In the genomic region with DNA sequence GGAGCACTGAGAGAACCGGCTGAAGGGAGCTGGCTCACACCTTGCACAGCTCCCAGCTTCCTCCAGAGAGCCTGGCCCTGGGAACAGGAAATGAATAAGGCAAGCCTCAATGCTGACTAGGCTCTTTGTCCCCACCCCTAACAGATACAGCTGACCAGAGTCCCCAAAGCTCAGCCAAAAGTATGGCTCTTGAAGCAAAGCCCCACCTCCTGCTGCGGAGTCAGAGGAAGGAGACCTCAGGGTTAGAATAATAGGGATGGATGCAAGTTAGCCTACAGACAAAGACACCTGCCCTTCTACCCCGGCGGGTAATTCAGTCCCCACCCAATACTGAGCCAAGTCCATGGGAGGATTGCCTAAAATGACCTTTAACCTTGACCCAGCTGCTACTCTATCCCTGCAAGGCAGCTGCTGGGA, we compare ENCODE assay signal across 8 mouse cellular contexts. TPM values are rescaled to one million over a fixed set of nuclear protein-coding genes. Genes with fewer than 3 reads are reported as not detected.
DNase-seq lines count a peak whose midpoint lies in the region; ATAC-seq and TF ChIP-seq lines count a peak whose summit lies in the region.

No protein-coding gene starts in this region.

- H3K9ac ChIP-seq in limb, embryonic 11.5 days (ENCODE audit: low read length), result no peak overlapping the region

- H3K4me3 ChIP-seq in limb, embryonic 11.5 days (ENCODE audit: low read depth, low read length), result no peak overlapping the region
- H3K4me3 ChIP-seq in limb, embryonic 10.5 days, result no peak overlapping the region
- peak overlapping the region; percentile 35 for H3K4me3 ChIP-seq in megakaryocyte, embryonic 14.5 days (replicated peaks)

- no peak for TF ChIP-seq CTCF in brain, embryonic 14.5 days (IDR thresholded peaks at IDR 0.05; ENCODE audit: borderline replicate concordance, extremely low read depth, insufficient read depth, insufficient read length)

- H3K36me3 ChIP-seq in limb, embryonic 11.5 days (ENCODE audit: control insufficient read depth, insufficient read depth, low read length), result no peaks in the 10 kb centered on the region
- H3K36me3 ChIP-seq in limb, embryonic 10.5 days, result no peaks in the 10 kb centered on the region
- no peaks in the 10 kb centered on the region for H3K36me3 ChIP-seq in megakaryocyte, embryonic 14.5 days (replicated peaks; ENCODE audit: low read length)

- no peak overlapping the region for H3K4me2 ChIP-seq in limb, embryonic 11.5 days (ENCODE audit: low read depth, severe bottlenecking)

- DNase-seq in limb, embryonic 11.5 days (ENCODE audit: low spot score), result no peak
- no peak for DNase-seq in limb, embryonic 10.5 days (ENCODE audit: low spot score)
- DNase-seq in brain, embryonic 14.5 days (ENCODE audit: low read depth), result peak; percentile 9
- peak; percentile 52 to 62 for DNase-seq in kidney, adult 8-10 months
- no peak for DNase-seq in right cerebral cortex, postnatal 36 days (ENCODE audit: low spot score in 2 of 2)
- no peak for DNase-seq in natural killer cell, adult 2 months (ENCODE audit: low spot score in 2 of 2)
- no peak for DNase-seq in layer of hippocampus, adult 18-20 months (ENCODE audit: low spot score in 2 of 2)

- 0 out of 2 replicates have a peak, but pooled peaks have one; percentile 39 for ATAC-seq in limb, embryonic 11.5 days (ENCODE audit: insufficient number of reproducible peaks, low FRiP score, low TSS enrichment, low read depth)

- no peaks in the 10 kb centered on the region for H3K9me3 ChIP-seq in limb, embryonic 11.5 days (ENCODE audit: control insufficient read depth, low read length)
- H3K9me3 ChIP-seq in limb, embryonic 10.5 days (replicated peaks), result no peaks in the 10 kb centered on the region
- H3K9me3 ChIP-seq in megakaryocyte, embryonic 14.5 days, result 0 out of 2 replicates have a peak, but pooled peaks cover 2% of the 10 kb centered on the region

- H3K4me1 ChIP-seq in limb, embryonic 11.5 days (ENCODE audit: control insufficient read depth, insufficient read depth, low read length), result no peaks in the 10 kb centered on the region
- peaks cover 11% of the 10 kb centered on the region for H3K4me1 ChIP-seq in limb, embryonic 10.5 days
- peaks cover 36% of the 10 kb centered on the region for H3K4me1 ChIP-seq in megakaryocyte, embryonic 14.5 days

- no peak overlapping the region for H3K27ac ChIP-seq in limb, embryonic 11.5 days (replicated peaks; ENCODE audit: low read depth, low read length)
- no peak overlapping the region for H3K27ac ChIP-seq in limb, embryonic 10.5 days

- TF ChIP-seq POLR2A in brain, embryonic 14.5 days (IDR thresholded peaks at IDR 0.05; ENCODE audit: borderline replicate concordance, extremely low read depth, insufficient read depth, insufficient read length, poor library complexity, severe bottlenecking), result no peak

- no peaks in the 10 kb centered on the region for H3K27me3 ChIP-seq in limb, embryonic 11.5 days (ENCODE audit: control insufficient read depth, insufficient read depth, low read length)
- H3K27me3 ChIP-seq in limb, embryonic 10.5 days (ENCODE audit: low read depth, poor library complexity, severe bottlenecking), result no peaks in the 10 kb centered on the region
- peaks cover 10% of the 10 kb centered on the region for H3K27me3 ChIP-seq in megakaryocyte, embryonic 14.5 days (replicated peaks)

- WGBS in limb, embryonic 11.5 days, result 64% methylated on average over 4 of the region's 4 CpGs
- 69% methylated on average over 4 of the region's 4 CpGs for WGBS in limb, embryonic 10.5 days

RNA-seq across cellular contexts. Expression of a gene that starts 22.7 kb away (rescaled TPM):
- 52.0 and 58.1 TPM in 2 replicates for polyA plus RNA-seq in limb, embryonic 11.5 days (2014; fragmentation: Nextera tagmentation; extraction: Ambion mirVana)
- polyA plus RNA-seq in limb, embryonic 10.5 days (2016; fragmentation: Nextera tagmentation; extraction: Ambion mirVana), result 60.5 and 63.1 TPM in 2 replicates
- polyA plus RNA-seq in brain, embryonic 14.5 days (2012; rRNA removed), result 98.0 and 101 TPM in 2 replicates
- polyA plus RNA-seq in megakaryocyte, embryonic 14.5 days (2012; ENCODE audit: insufficient read depth, low replicate concordance), result 42.4 and 55.2 TPM in 2 replicates
- 10 to 100 TPM; 51.9 to 53.9 TPM for total RNA-seq in layer of hippocampus, adult 18-20 months (2021)

RNA-seq across cellular contexts. Expression of a gene that starts 34.2 kb away (rescaled TPM):
- polyA plus RNA-seq in limb, embryonic 11.5 days (2014; fragmentation: Nextera tagmentation; extraction: Ambion mirVana), result 3.1 and 3.6 TPM in 2 replicates
- polyA plus RNA-seq in limb, embryonic 10.5 days (2016; fragmentation: Nextera tagmentation; extraction: Ambion mirVana), result 2.3 and 3.1 TPM in 2 replicates
- 7.2 and 8.0 TPM in 2 replicates for polyA plus RNA-seq in brain, embryonic 14.5 days (2012; rRNA removed)
- polyA plus RNA-seq in megakaryocyte, embryonic 14.5 days (2012; ENCODE audit: insufficient read depth, low replicate concordance), result 1.6 TPM in 1 of 2 replicates, not detected in the other
- total RNA-seq in layer of hippocampus, adult 18-20 months (2021), result 1 to 10 TPM; 1.5 to 2.2 TPM

RNA-seq across cellular contexts. Expression of a gene that starts 43.3 kb away (rescaled TPM):
- 228 and 236 TPM in 2 replicates for polyA plus RNA-seq in limb, embryonic 11.5 days (2014; fragmentation: Nextera tagmentation; extraction: Ambion mirVana)
- polyA plus RNA-seq in limb, embryonic 10.5 days (2016; fragmentation: Nextera tagmentation; extraction: Ambion mirVana), result 198 and 219 TPM in 2 replicates
- polyA plus RNA-seq in brain, embryonic 14.5 days (2012; rRNA removed), result 186 and 230 TPM in 2 replicates
- 822 and 954 TPM in 2 replicates for polyA plus RNA-seq in megakaryocyte, embryonic 14.5 days (2012; ENCODE audit: insufficient read depth, low replicate concordance)
- 100 to 1,000 TPM in 1 of 2 experiments, 10 to 100 TPM in 1; 94.8 to 109 TPM for total RNA-seq in layer of hippocampus, adult 18-20 months (2021)

RNA-seq across cellular contexts. Expression of a gene that starts 48.0 kb away (rescaled TPM):
- polyA plus RNA-seq in limb, embryonic 11.5 days (2014; fragmentation: Nextera tagmentation; extraction: Ambion mirVana), result 97.8 and 101 TPM in 2 replicates
- polyA plus RNA-seq in limb, embryonic 10.5 days (2016; fragmentation: Nextera tagmentation; extraction: Ambion mirVana), result 68.3 and 84.7 TPM in 2 replicates
- 80.4 and 83.8 TPM in 2 replicates for polyA plus RNA-seq in brain, embryonic 14.5 days (2012; rRNA removed)
- 2.3 and 20.3 TPM in 2 replicates for polyA plus RNA-seq in megakaryocyte, embryonic 14.5 days (2012; ENCODE audit: insufficient read depth, low replicate concordance)
- total RNA-seq in layer of hippocampus, adult 18-20 months (2021), result 10 to 100 TPM; 15.0 to 15.2 TPM

Comparison
In these comparisons a context has a peak if more than half of its experiments do, and no peak if none do; other contexts are left out.
1. DNase-seq: peak in brain, embryonic 14.5 days (single experiment) and kidney, adult 8-10 months (2 of 2); none in limb, embryonic 11.5 days (single experiment), limb, embryonic 10.5 days (single experiment), right cerebral cortex, postnatal 36 days (0 of 2), natural killer cell, adult 2 months (0 of 2) and layer of hippocampus, adult 18-20 months (0 of 2).